Mouse (Mus musculus) ES-E14 (cell line): ENCODE results near the gene Grip1. TPM values are rescaled to one million over a fixed set of nuclear protein-coding genes. Genes with fewer than 3 reads are reported as not detected.

Experiments used
- DNase-seq: peaks from one replicate; pipeline ENCODE4 v3.0.0-alpha.2; 2013; ENCODE audit warnings: low read depth, low spot score
- H3K27ac ChIP-seq: 2 replicates; pipeline ENCODE4 v1.5.1; 2012; ENCODE audit warnings: low read depth, mild to moderate bottlenecking, low read length, moderate library complexity, mixed read lengths; ENCODE audit not compliant: poor library complexity, insufficient read depth, severe bottlenecking
- H3K36me3 ChIP-seq: 2 replicates; pipeline ENCODE4 v1.6.1; 2012; ENCODE audit warnings: mild to moderate bottlenecking, low read length, moderate library complexity, mixed read lengths; ENCODE audit not compliant: control insufficient read depth, poor library complexity, insufficient read depth, severe bottlenecking
- H3K4me1 ChIP-seq, 2 experiments: fragments of 150-350 bp in 1 of 2; sonication (generic) in 1 of 2; 2 replicates each; pipeline ENCODE4 v1.6.1; 2012; ENCODE audit warnings: low read length in 2 of 2, mild to moderate bottlenecking in 1 of 2, mixed read lengths in 1 of 2; ENCODE audit not compliant: control insufficient read depth in 2 of 2, insufficient read depth in 2 of 2, poor library complexity in 1 of 2
- H3K4me3 ChIP-seq, 2 experiments: fragments of 150-350 bp in 1 of 2; sonication (generic) in 1 of 2; 2 replicates each; pipeline ENCODE4 v1.5.1; 2012; ENCODE audit warnings: low read length in 2 of 2, low read depth in 1 of 2, mild to moderate bottlenecking in 1 of 2, mixed read lengths in 1 of 2; ENCODE audit not compliant: insufficient read depth in 1 of 2, poor library complexity in 1 of 2, severe bottlenecking in 1 of 2
- H3K9ac ChIP-seq: 2 replicates; pipeline ENCODE4 v1.6.1; 2012; ENCODE audit warnings: low read depth, mild to moderate bottlenecking, low read length, mixed read lengths; ENCODE audit not compliant: poor library complexity, insufficient read depth, severe bottlenecking
- H3K9me3 ChIP-seq: fragments of 150-350 bp; sonication (generic); 2 replicates; pipeline ENCODE4 v1.6.1; 2012; ENCODE audit warnings: low read depth, mild to moderate bottlenecking, low read length; ENCODE audit not compliant: control insufficient read depth, insufficient read depth
- CHD2 ChIP-seq: IDR thresholded peaks from 2 replicates; pipeline ENCODE4 v1.6.1; 2014; ENCODE audit warnings: mild to moderate bottlenecking, low read depth, low read length, inconsistent platforms
- HCFC1 ChIP-seq: IDR thresholded peaks from 2 replicates; pipeline ENCODE4 v1.6.1; 2012; ENCODE audit warnings: low read length, inconsistent platforms, borderline replicate concordance; ENCODE audit not compliant: insufficient read depth
- MAFK ChIP-seq: IDR thresholded peaks from 2 replicates; pipeline ENCODE4 v1.6.1; 2014; ENCODE audit warnings: mild to moderate bottlenecking, low read depth, low read length, inconsistent platforms; ENCODE audit not compliant: insufficient read depth
- ZC3H11A ChIP-seq: IDR thresholded peaks from 2 replicates; pipeline ENCODE4 v1.6.1; 2012; ENCODE audit warnings: low read depth, mild to moderate bottlenecking, inconsistent platforms, low read length, borderline replicate concordance
- ZNF384 ChIP-seq: IDR thresholded peaks from 2 replicates; pipeline ENCODE4 v1.6.1; 2012; ENCODE audit warnings: low read depth, low read length, inconsistent platforms
- in situ Hi-C, 2 experiments: fragments of 600-800 bp; cut with MboI; formaldehyde crosslinking; loops; one replicate each; pipeline ENCODE4 v1.15.1; 2025; ENCODE audit warnings: low sequenced_read_pairs in 2 of 2, inconsistent platforms in 1 of 2; ENCODE audit not compliant: unreplicated experiment in 2 of 2
- total RNA-seq: library from RNA; depleted of rRNA; stranded (reverse); fragments of 300-350 nt; gene quantifications from 2 replicates; pipeline ENCODE4 v1.2.3, GENCODE M21; 2012

Gene Grip1
- total RNA-seq, 1 experiment = 4.2 TPM

DNA sequence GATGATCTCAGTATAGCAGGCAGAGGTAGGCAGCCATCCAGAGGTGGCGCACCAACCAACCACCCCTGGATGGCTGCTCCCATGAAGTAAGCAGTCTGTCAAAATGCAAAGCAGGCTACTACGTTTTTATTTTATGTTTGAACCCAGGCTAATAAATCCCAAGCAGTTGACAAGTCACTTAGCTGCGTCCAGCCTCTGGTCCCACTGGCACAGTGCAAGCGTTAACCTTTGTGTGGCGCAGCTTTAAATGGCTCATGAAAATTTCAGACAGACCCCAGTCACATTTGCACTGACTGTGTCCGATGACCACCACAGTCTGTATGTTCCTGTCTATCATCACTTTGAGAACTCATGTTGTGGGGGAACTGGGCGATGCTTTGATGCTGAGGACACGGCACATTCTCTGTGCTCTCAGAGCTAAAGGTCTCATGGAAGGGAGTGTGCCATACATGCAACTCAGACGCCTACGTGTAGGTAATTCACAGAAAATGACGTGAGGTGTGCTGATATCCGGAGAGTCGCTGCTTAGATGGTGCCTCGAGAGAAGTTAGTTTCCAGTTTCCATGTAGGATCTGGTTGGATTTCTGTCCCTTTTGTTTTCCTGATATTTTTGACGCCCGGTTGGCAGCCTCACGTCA lies 29.6 kb downstream of the Grip1 start:
- in situ Hi-C loops = no loop called here
- no peaks in the 10 kb centered on the region for H3K36me3 ChIP-seq
- DNase-seq = no peak
- no peak overlapping the region for H3K27ac ChIP-seq
- peaks cover 2 to 6% of the 10 kb centered on the region in 2 experiments; a peak in 2 of 4 replicates for H3K4me1 ChIP-seq
- no peak for TF ChIP-seq ZC3H11A
- no peak for TF ChIP-seq HCFC1
- TF ChIP-seq CHD2 = no peak
- TF ChIP-seq ZNF384 = no peak
- no peak for TF ChIP-seq MAFK
- H3K4me3 ChIP-seq = no peak overlapping the region
- no peak overlapping the region for H3K9ac ChIP-seq
- H3K9me3 ChIP-seq = no peaks in the 10 kb centered on the region

DNA sequence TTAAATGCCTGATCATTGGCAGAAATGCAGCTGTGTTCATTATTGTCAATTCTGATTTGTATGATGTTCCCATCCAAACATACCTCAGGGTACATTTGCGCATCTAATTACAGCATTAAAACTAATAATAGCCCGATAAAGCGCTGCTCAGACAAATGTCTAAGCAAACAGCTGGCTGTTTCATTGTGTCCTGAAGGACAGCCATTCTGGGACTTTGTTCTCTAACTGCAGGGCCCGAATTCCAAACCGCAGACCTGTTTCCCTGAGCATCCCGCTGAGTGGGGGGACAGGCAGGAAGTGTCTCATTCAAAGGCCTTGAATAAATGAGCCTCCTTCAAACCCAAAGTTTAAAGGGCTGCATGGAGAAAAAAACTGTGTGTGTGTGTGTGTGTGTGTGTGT lies 30.1 kb downstream of the Grip1 start:
- Histone ChIP-seq H3K9me3 (no peaks in the 10 kb centered on the region), H3K36me3 (no peaks in the 10 kb centered on the region), H3K9ac (no peak overlapping the region), H3K27ac (no peak overlapping the region), H3K4me1 (peaks cover 2 to 6% of the 10 kb centered on the region in 2 experiments; a peak in 2 of 4 replicates), H3K4me3 (no peak overlapping the region)
- peak; percentile 47 for DNase-seq
- in situ Hi-C loops = no loop called here
- TF ChIP-seq CHD2 = no peak
- TF ChIP-seq ZNF384 = 0 out of 2 replicates have a peak, but pooled peaks have one; percentile 26

DNA sequence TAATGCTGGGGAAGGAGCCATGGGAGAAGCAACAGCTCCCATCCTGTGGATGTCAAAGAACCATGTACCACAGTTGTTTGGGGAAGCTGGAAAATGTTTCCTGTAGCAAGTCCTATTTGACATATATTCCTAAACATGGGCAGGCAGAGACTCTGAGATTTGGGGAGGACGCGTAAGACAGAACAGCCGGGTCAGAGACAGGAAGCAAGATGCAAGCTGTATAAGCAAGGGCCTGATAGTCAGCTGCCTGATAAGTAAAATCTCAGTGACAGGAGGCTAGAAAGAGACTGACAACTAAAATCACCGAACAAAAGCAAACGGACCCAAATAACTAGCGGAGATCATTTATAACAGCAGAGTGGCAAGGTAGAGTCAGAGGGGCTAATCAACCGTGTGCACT lies 33.3 kb downstream of the Grip1 start:
- TF ChIP-seq CHD2 = no peak
- no peak for TF ChIP-seq MAFK
- TF ChIP-seq HCFC1 = no peak
- no peak for TF ChIP-seq ZNF384
- TF ChIP-seq ZC3H11A = no peak
- no peak overlapping the region for H3K4me3 ChIP-seq
- H3K36me3 ChIP-seq = no peaks in the 10 kb centered on the region
- H3K4me1 ChIP-seq = peaks cover 2 to 6% of the 10 kb centered on the region in 2 experiments; a peak in 2 of 4 replicates
- in situ Hi-C loops = no loop called here
- H3K9me3 ChIP-seq = no peaks in the 10 kb centered on the region
- no peak for DNase-seq
- no peak overlapping the region for H3K27ac ChIP-seq
- H3K9ac ChIP-seq = no peak overlapping the region

DNA sequence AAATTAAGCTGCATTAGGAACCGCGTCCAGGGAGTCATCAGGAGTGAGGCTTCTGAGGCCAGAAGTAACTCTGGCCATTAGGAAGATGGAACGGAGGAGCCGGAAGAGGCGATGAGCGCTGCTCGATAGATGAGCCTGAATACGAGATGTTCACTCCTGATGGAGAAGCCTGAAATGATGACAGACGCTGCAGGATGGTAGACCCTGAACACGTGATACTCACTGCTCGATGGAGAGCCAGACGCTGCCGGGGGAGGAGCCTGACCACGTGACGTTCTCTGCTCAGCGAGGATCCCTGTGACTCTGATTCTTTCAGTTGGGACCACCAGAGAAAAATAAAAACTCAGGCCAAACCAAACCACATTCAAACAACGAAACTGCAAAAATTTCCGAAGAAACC lies 37.2 kb downstream of the Grip1 start:
- no peaks in the 10 kb centered on the region for H3K36me3 ChIP-seq
- H3K4me1 ChIP-seq = no peaks in the 10 kb centered on the region
- peak overlapping the region; percentile 12; the same call in 1 of the 2 replicates for H3K27ac ChIP-seq
- H3K9me3 ChIP-seq = no peaks in the 10 kb centered on the region
- DNase-seq = no peak
- no peak for TF ChIP-seq MAFK
- TF ChIP-seq CHD2 = no peak
- TF ChIP-seq ZNF384 = no peak
- no peak for TF ChIP-seq ZC3H11A
- no peak for TF ChIP-seq HCFC1
- in situ Hi-C loops = no loop called here
- H3K9ac ChIP-seq = no peak overlapping the region
- no peak overlapping the region for H3K4me3 ChIP-seq

DNA sequence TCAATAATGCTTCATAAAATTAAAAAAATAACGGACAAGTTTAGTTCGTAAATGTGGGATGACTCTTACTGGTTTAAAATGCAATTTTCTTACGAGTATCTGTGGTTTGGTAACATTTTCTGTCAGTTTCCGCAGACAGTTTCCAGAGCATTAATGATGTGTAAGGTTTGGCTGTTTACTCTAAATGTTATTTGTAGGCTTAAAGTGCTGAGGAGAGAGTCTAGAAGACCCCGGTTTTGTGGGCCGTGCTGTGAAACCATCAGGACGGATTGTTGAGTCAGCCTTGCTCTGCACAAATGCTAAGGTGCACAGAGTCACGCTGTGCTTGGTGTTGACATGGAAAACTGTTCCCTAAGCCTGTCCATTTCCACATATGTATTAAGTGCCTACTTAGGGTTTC lies 41.7 kb downstream of the Grip1 start:
- H3K9me3 ChIP-seq = no peaks in the 10 kb centered on the region
- no peak overlapping the region for H3K9ac ChIP-seq
- H3K4me3 ChIP-seq = no peak overlapping the region
- in situ Hi-C loops = no loop called here
- no peak for TF ChIP-seq ZC3H11A
- TF ChIP-seq CHD2 = no peak
- TF ChIP-seq MAFK = no peak
- no peak for TF ChIP-seq ZNF384
- TF ChIP-seq HCFC1 = no peak
- no peak overlapping the region for H3K27ac ChIP-seq
- H3K36me3 ChIP-seq = no peaks in the 10 kb centered on the region
- H3K4me1 ChIP-seq = no peaks in the 10 kb centered on the region
- no peak for DNase-seq
